Mouse (Mus musculus) lung, embryonic 15.5 days (tissue): ENCODE results near the gene A3galt2. TPM values are rescaled to one million over a fixed set of nuclear protein-coding genes. Genes with fewer than 3 reads are reported as not detected.
A peak's percentile ranks its signal among the peaks of the same experiment; 100 is the strongest.

Experiments
- ATAC-seq: fragments of 200-750 bp; cut with Nextera tagmentation; 2 replicates; pipeline ENCODE4 v1.8.0; 2017; ENCODE audit warnings: moderate number of reproducible peaks, borderline replicate concordance; ENCODE audit not compliant: low FRiP score, low TSS enrichment; ENCODE audit errors: extremely low read depth
- H3K27ac ChIP-seq: fragments of 300-500 bp; sonication (generic); 2 replicates; pipeline ENCODE4 v1.5.1; 2015; ENCODE audit warnings: moderate library complexity, mild to moderate bottlenecking, inconsistent platforms
- H3K27me3 ChIP-seq: fragments of 300-500 bp; sonication (generic); 2 replicates; pipeline ENCODE4 v1.6.1; 2015; ENCODE audit warnings: inconsistent platforms
- H3K36me3 ChIP-seq: fragments of 300-500 bp; sonication (generic); 2 replicates; pipeline ENCODE4 v1.6.1; 2015; ENCODE audit warnings: inconsistent platforms
- H3K4me1 ChIP-seq: fragments of 300-500 bp; sonication (generic); 2 replicates; pipeline ENCODE4 v1.6.1; 2015; ENCODE audit warnings: inconsistent platforms
- H3K4me2 ChIP-seq: fragments of 300-500 bp; sonication (generic); 2 replicates; pipeline ENCODE4 v1.6.1; 2015; ENCODE audit warnings: inconsistent platforms, mild to moderate bottlenecking, moderate library complexity
- H3K4me3 ChIP-seq: fragments of 300-500 bp; sonication (generic); 2 replicates; pipeline ENCODE4 v1.5.1; 2015; ENCODE audit warnings: mild to moderate bottlenecking, inconsistent platforms
- H3K9ac ChIP-seq: fragments of 300-500 bp; sonication (generic); 2 replicates; pipeline ENCODE4 v1.6.1; 2015; ENCODE audit warnings: inconsistent platforms
- H3K9me3 ChIP-seq: fragments of 300-500 bp; sonication (generic); 2 replicates; pipeline ENCODE4 v1.6.1; 2016; ENCODE audit warnings: inconsistent platforms
- WGBS: fragments of 180-500 bp; shearing (Covaris S2); methylation state at CpG from one replicate; pipeline ENCODE4 v1.1.7; 2015; 5-methylcytosine and 5-hydroxymethylcytosine counted together
- polyA plus RNA-seq: library from polyadenylated mRNA; unstranded; fragments of >200 nt; fragmentation: Nextera tagmentation; extraction: Ambion mirVana; gene quantifications from 2 replicates; pipeline ENCODE4 v1.2.1, GENCODE M21; 2015

The A3galt2 gene
- polyA plus RNA-seq, 1 experiment from 2014 or later, result 0.20 TPM

- no peaks in the 10 kb centered on the region for H3K9me3 ChIP-seq
- H3K4me3 ChIP-seq, result peak overlapping the region; percentile 78
- H3K27me3 ChIP-seq, result no peaks in the 10 kb centered on the region
- H3K4me2 ChIP-seq, result peak overlapping the region; percentile 89
- H3K4me1 ChIP-seq, result peaks cover 42% of the 10 kb centered on the region
- H3K9ac ChIP-seq, result peak overlapping the region; percentile 96
- under 1% methylated on average over 74 of the region's 74 CpGs for WGBS
- ATAC-seq, result peak; percentile 6; the same call in 1 of the 2 replicates
- no peaks in the 10 kb centered on the region for H3K36me3 ChIP-seq
- H3K27ac ChIP-seq, result peak overlapping the region; percentile 99
Measured at GRCm38 (mm10) chr4:128805150-128806042, 50.2 kb downstream of the A3galt2 start.

GRCm38 (mm10) chr4:128806043-128806826, 51.1 kb downstream of the A3galt2 start, which contains the start of gene Zfp362:
Zfp362 (minus strand) TSS chr4:128806045.
- H3K4me2 ChIP-seq, result peak within 1 kb of the TSS; percentile 89
- no peaks in the 10 kb centered on the region for H3K36me3 ChIP-seq
- peak; percentile 56 for ATAC-seq
- H3K9ac ChIP-seq, result peak within 1 kb of the TSS; percentile 96
- no peaks in the 10 kb centered on the region for H3K27me3 ChIP-seq
- WGBS, result 2% methylated on average over 34 of the region's 111 CpGs
- H3K4me3 ChIP-seq, result peak within 1 kb of the TSS; percentile 78
- H3K9me3 ChIP-seq, result no peaks in the 10 kb centered on the region
- H3K27ac ChIP-seq, result peak within 1 kb of the TSS; percentile 99
- H3K4me1 ChIP-seq, result peaks cover 45% of the 10 kb centered on the region

- peak; percentile 67 for ATAC-seq
- H3K27me3 ChIP-seq, result no peaks in the 10 kb centered on the region
- no peaks in the 10 kb centered on the region for H3K9me3 ChIP-seq
- under 1% methylated on average over 15 of the region's 15 CpGs for WGBS
- no peaks in the 10 kb centered on the region for H3K36me3 ChIP-seq
- peaks cover 41% of the 10 kb centered on the region for H3K4me1 ChIP-seq
- peak overlapping the region; percentile 78 for H3K4me3 ChIP-seq
- H3K4me2 ChIP-seq, result peak overlapping the region; percentile 89
- H3K27ac ChIP-seq, result peak overlapping the region; percentile 99
- peak overlapping the region; percentile 96 for H3K9ac ChIP-seq
Measured at GRCm38 (mm10) chr4:128806827-128807179, 51.6 kb downstream of the A3galt2 start.

GRCm38 (mm10) chr4:128811382-128812056, 56.4 kb downstream of the A3galt2 start:
- Histone ChIP-seq H3K9me3 (no peaks in the 10 kb centered on the region), H3K9ac (peak overlapping the region; percentile 36), H3K36me3 (no peaks in the 10 kb centered on the region), H3K27ac (peak overlapping the region; percentile 42; the same call in 1 of the 2 replicates), H3K4me3 (peak overlapping the region; percentile 47), H3K4me2 (peak overlapping the region; percentile 62), H3K27me3 (no peaks in the 10 kb centered on the region), H3K4me1 (peaks cover 20% of the 10 kb centered on the region)
- ATAC-seq, result peak; percentile 88
- WGBS, result 12% methylated on average over 16 of the region's 16 CpGs

GRCm38 (mm10) chr4:128817011-128817410, 61.8 kb downstream of the A3galt2 start:
- no peaks in the 10 kb centered on the region for H3K9me3 ChIP-seq
- no peak overlapping the region for H3K27ac ChIP-seq
- H3K27me3 ChIP-seq, result no peaks in the 10 kb centered on the region
- H3K4me1 ChIP-seq, result peaks cover 16% of the 10 kb centered on the region
- no peak overlapping the region for H3K9ac ChIP-seq
- H3K36me3 ChIP-seq, result no peaks in the 10 kb centered on the region
- H3K4me2 ChIP-seq, result no peak overlapping the region
- H3K4me3 ChIP-seq, result no peak overlapping the region
- no peak for ATAC-seq
- WGBS, result 40% methylated on average over 7 of the region's 7 CpGs

Other genes with a start within 250 kb of the A3galt2 start
- 4.3 and 4.6 TPM in 2 replicates for gene Zscan20, start 145.3 kb upstream of the A3galt2 start, polyA plus RNA-seq
- 1.2 and 1.4 TPM in 2 replicates for gene Tlr12, start 136.7 kb upstream of the A3galt2 start, polyA plus RNA-seq
- gene Phc2, start 100.7 kb upstream of the A3galt2 start, polyA plus RNA-seq, result 75.8 and 83.5 TPM in 2 replicates
- 34.6 and 39.3 TPM in 2 replicates for gene Zfp362, start 50.7 kb downstream of the A3galt2 start, polyA plus RNA-seq
- gene Trim62, start 128.2 kb downstream of the A3galt2 start, polyA plus RNA-seq, result 5.0 and 5.7 TPM in 2 replicates
- gene Azin2, start 207.1 kb downstream of the A3galt2 start, polyA plus RNA-seq, result 18.6 and 22.5 TPM in 2 replicates
- gene Ak2, start 236.6 kb downstream of the A3galt2 start, polyA plus RNA-seq, result 182 and 187 TPM in 2 replicates